Mouse (Mus musculus): ENCODE measurements around the gene Zfp524. TPM values are rescaled to one million over a fixed set of nuclear protein-coding genes. Genes with fewer than 3 reads are reported as not detected.

Zfp524 gene
- polyA plus RNA-seq, 1 experiment from 2014 or later = 10.0 TPM

GRCm38 (mm10) chr7:5020000-5020681 is 5.9 kb downstream of the Zfp524 start, which contains the start of the genes Zfp865 and Ccdc106:
TSS of gene Zfp865 (plus strand) at chr7:5020376.
TSS of gene Ccdc106 (plus strand) at chr7:5020553.
- H3K36me3 ChIP-seq = peaks cover 48% of the 10 kb centered on the region
- WGBS = under 1% methylated on average over 49 of the region's 49 CpGs
- H3K27ac ChIP-seq = peak within 1 kb of the TSS; percentile 98
- H3K4me3 ChIP-seq = peak within 1 kb of the TSS; percentile 94
- H3K27me3 ChIP-seq (ENCODE audit: insufficient read depth, poor library complexity, severe bottlenecking) = no peaks in the 10 kb centered on the region
- H3K4me1 ChIP-seq = peaks cover 10% of the 10 kb centered on the region
- H3K9me3 ChIP-seq = no peaks in the 10 kb centered on the region
- DNase-seq (ENCODE audit: low spot score) = peak; percentile 100

GRCm38 (mm10) chr7:5020685-5021084 is 6.5 kb downstream of the Zfp524 start:
- H3K27ac ChIP-seq = peak overlapping the region; percentile 98
- DNase-seq (ENCODE audit: low spot score) = no peak
- peaks cover 10% of the 10 kb centered on the region for H3K4me1 ChIP-seq
- no peaks in the 10 kb centered on the region for H3K9me3 ChIP-seq
- H3K27me3 ChIP-seq (ENCODE audit: insufficient read depth, poor library complexity, severe bottlenecking) = no peaks in the 10 kb centered on the region
- H3K36me3 ChIP-seq = peaks cover 54% of the 10 kb centered on the region
- peak overlapping the region; percentile 94 for H3K4me3 ChIP-seq
- under 1% methylated on average over 15 of the region's 15 CpGs for WGBS

DNA sequence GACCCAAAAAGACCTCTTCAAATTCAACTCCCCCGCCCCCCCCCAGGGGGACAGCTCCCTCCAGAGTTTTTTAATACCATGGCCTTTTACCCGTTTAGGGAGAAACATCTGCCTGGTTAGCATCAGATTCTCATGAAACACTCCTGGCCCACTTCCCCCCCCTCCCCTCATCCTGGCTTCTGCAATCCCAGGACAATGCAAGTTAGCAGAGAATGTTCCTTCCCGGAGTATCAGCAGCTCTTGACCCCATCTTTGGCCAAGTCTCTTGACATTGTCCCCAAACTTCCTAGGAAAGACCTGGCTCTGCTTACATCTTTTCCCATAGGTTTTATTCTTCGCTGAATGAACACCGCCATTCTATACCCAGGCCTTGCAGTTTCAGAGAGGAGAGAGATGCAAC is 7.0 kb downstream of the Zfp524 start:
- H3K4me1 ChIP-seq = peaks cover 6% of the 10 kb centered on the region
- H3K27ac ChIP-seq = peak overlapping the region; percentile 98
- H3K27me3 ChIP-seq (ENCODE audit: insufficient read depth, poor library complexity, severe bottlenecking) = no peaks in the 10 kb centered on the region
- 53% methylated on average over 5 of the region's 5 CpGs for WGBS
- H3K4me3 ChIP-seq = peak overlapping the region; percentile 94
- DNase-seq (ENCODE audit: low spot score) = no peak
- H3K36me3 ChIP-seq = peaks cover 59% of the 10 kb centered on the region
- no peaks in the 10 kb centered on the region for H3K9me3 ChIP-seq

- no peaks in the 10 kb centered on the region for H3K27me3 ChIP-seq (ENCODE audit: insufficient read depth, poor library complexity, severe bottlenecking)
- H3K4me1 ChIP-seq = no peaks in the 10 kb centered on the region
- peaks cover 95% of the 10 kb centered on the region for H3K36me3 ChIP-seq
- H3K27ac ChIP-seq = no peak overlapping the region
- H3K9me3 ChIP-seq = peaks cover 33% of the 10 kb centered on the region
- no peak for DNase-seq (ENCODE audit: low spot score)
- WGBS = 89% methylated on average over 22 of the region's 22 CpGs
- H3K4me3 ChIP-seq = no peak overlapping the region
Observed at GRCm38 (mm10) chr7:5029543-5029942, 15.3 kb downstream of the Zfp524 start.

DNA sequence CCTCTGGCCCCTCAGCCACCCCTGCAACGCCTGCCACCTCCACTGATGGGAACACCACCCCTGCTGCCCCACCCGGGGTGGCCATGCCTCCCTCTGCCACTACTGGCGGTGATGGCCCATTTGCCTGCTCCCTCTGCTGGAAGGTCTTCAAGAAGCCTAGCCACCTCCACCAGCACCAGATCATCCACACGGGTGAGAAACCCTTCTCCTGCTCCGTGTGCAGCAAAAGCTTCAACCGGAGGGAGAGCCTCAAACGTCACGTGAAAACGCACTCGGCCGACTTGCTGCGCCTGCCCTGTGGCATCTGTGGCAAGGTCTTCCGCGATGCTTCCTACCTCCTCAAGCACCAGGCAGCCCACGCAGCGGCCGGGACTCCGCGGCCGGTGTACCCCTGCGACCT is 15.7 kb downstream of the Zfp524 start:
- no peaks in the 10 kb centered on the region for H3K27me3 ChIP-seq (ENCODE audit: insufficient read depth, poor library complexity, severe bottlenecking)
- H3K4me3 ChIP-seq = no peak overlapping the region
- H3K4me1 ChIP-seq = no peaks in the 10 kb centered on the region
- 86% methylated on average over 21 of the region's 21 CpGs for WGBS
- no peak overlapping the region for H3K27ac ChIP-seq
- H3K36me3 ChIP-seq = peaks cover 95% of the 10 kb centered on the region
- peaks cover 33% of the 10 kb centered on the region for H3K9me3 ChIP-seq
- no peak for DNase-seq (ENCODE audit: low spot score)

DNA sequence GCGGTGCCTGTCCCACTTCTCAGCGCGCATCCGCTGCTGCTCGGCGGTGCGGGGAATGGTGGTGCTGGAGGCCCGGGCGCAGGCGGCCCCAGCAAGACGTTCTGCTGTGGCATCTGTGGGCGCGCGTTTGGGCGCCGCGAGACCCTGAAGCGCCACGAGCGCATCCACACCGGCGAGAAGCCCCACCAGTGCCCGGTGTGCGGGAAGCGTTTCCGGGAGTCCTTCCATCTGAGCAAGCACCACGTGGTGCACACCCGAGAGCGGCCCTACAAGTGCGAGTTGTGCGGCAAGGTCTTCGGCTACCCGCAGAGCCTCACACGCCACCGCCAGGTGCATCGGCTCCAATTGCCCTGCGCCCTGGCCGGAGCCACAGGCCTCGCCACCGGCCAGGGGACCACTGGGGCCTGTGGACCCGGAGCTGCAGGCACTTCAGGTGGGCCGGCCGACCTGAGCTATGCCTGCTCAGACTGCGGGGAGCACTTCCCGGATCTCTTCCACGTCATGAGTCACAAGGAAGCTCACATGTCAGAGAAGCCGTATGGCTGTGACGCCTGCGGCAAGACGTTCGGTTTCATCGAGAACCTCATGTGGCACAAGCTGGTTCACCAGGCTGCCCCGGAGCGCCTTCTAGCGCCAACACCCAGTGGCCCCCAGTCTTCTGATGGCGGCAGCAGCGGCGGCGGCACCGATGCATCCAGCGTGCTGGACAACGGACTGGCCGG is 16.5 kb downstream of the Zfp524 start:
- Histone ChIP-seq H3K4me3 (0 out of 2 replicates have a peak overlapping the region, but pooled peaks have one; percentile 22), H3K27ac (no peak overlapping the region), H3K4me1 (no peaks in the 10 kb centered on the region), H3K36me3 (peaks cover 96% of the 10 kb centered on the region), H3K9me3 (peaks cover 33% of the 10 kb centered on the region), H3K27me3 (ENCODE audit: insufficient read depth, poor library complexity, severe bottlenecking) (no peaks in the 10 kb centered on the region)
- DNase-seq (ENCODE audit: low spot score) = no peak
- WGBS = 77% methylated on average over 63 of the region's 63 CpGs

DNA sequence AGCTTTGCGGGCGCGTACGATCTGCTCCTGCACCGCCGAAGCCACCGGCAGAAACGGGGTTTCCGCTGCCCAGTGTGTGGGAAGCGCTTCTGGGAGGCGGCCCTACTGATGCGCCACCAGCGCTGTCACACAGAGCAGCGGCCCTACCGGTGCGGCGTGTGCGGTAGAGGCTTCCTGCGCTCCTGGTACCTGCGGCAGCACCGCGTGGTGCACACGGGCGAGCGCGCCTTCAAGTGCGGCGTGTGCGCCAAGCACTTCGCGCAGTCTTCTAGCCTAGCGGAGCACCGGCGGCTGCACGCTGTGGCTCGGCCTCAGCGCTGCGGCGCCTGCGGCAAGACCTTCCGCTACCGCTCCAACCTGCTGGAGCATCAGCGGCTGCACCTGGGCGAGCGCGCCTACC is 17.3 kb downstream of the Zfp524 start:
- 0 out of 2 replicates have a peak overlapping the region, but pooled peaks have one; percentile 9 for H3K4me3 ChIP-seq
- H3K9me3 ChIP-seq = peaks cover 33% of the 10 kb centered on the region
- no peaks in the 10 kb centered on the region for H3K4me1 ChIP-seq
- no peaks in the 10 kb centered on the region for H3K27me3 ChIP-seq (ENCODE audit: insufficient read depth, poor library complexity, severe bottlenecking)
- 74% methylated on average over 46 of the region's 46 CpGs for WGBS
- DNase-seq (ENCODE audit: low spot score) = no peak
- no peak overlapping the region for H3K27ac ChIP-seq
- peaks cover 96% of the 10 kb centered on the region for H3K36me3 ChIP-seq

- Histone ChIP-seq H3K4me1 (peaks cover 8% of the 10 kb centered on the region; the same call in 1 of the 2 replicates), H3K9me3 (peaks cover 33% of the 10 kb centered on the region), H3K27me3 (ENCODE audit: insufficient read depth, poor library complexity, severe bottlenecking) (no peaks in the 10 kb centered on the region), H3K36me3 (peaks cover 79% of the 10 kb centered on the region), H3K4me3 (no peak within 1 kb of the TSS), H3K27ac (no peak within 1 kb of the TSS)
- no peak for DNase-seq (ENCODE audit: low spot score)
- WGBS = 88% methylated on average over 3 of the region's 3 CpGs
Observed at GRCm38 (mm10) chr7:5033818-5034217, 19.6 kb downstream of the Zfp524 start, which contains the start of gene 4632433K11Rik. TSS of gene 4632433K11Rik (plus strand) at chr7:5034118.

- Histone ChIP-seq H3K4me1 (peaks cover 13% of the 10 kb centered on the region; the same call in 1 of the 2 replicates), H3K36me3 (peaks cover 64% of the 10 kb centered on the region), H3K9me3 (peaks cover 18% of the 10 kb centered on the region), H3K27me3 (ENCODE audit: insufficient read depth, poor library complexity, severe bottlenecking) (no peaks in the 10 kb centered on the region), H3K27ac (no peak overlapping the region), H3K4me3 (no peak overlapping the region)
- WGBS = 93% methylated on average over 17 of the region's 17 CpGs
- DNase-seq (ENCODE audit: low spot score) = no peak
Observed at GRCm38 (mm10) chr7:5035628-5036027, 21.4 kb downstream of the Zfp524 start.

DNA sequence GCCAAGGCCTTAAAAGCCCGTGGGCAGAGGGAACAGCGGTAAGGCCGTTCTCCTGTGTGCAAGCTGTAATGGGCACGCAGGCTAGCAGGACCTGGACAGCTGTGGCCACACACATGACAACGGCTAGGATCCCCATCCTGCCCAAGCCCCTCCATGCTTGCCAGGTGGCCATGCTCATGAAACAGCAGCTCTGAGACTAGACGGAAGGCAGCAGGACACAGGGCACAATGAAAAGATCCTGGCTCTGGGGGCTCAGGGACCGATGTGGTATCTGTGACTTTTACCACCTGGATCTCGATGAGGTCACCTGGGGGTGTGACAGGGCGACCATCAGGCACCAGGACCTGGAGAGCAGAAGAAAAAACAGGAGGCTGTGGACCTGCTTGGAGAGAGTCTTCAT is 21.9 kb downstream of the Zfp524 start:
- WGBS = 86% methylated on average over 9 of the region's 9 CpGs
- Histone ChIP-seq H3K4me3 (no peak overlapping the region), H3K27ac (no peak overlapping the region), H3K36me3 (peaks cover 59% of the 10 kb centered on the region), H3K4me1 (peaks cover 13% of the 10 kb centered on the region; the same call in 1 of the 2 replicates), H3K9me3 (peaks cover 13% of the 10 kb centered on the region), H3K27me3 (ENCODE audit: insufficient read depth, poor library complexity, severe bottlenecking) (no peaks in the 10 kb centered on the region)
- DNase-seq (ENCODE audit: low spot score) = no peak

DNA sequence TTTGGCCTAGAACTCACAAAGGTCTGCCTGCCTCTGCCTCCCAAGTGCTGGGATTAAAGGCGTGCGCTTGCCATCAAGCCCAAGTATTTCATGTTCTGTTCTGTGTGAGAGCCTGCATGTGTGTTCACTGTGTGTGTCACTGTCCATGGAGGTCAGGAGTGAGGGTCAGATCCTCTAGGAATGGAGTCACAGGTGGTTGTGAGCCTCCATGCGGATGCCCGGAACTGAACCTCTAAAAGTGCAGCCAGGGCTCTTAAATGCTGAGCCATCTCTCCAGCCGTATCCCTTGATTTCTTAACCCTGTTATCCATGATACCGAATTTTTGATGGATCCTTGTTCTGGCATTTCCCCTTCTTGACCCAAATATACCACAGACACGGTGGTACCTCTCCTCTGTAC is 22.8 kb downstream of the Zfp524 start:
- Histone ChIP-seq H3K27ac (no peak overlapping the region), H3K4me1 (peaks cover 13% of the 10 kb centered on the region; the same call in 1 of the 2 replicates), H3K9me3 (peaks cover 4% of the 10 kb centered on the region), H3K4me3 (0 out of 2 replicates have a peak overlapping the region, but pooled peaks have one; percentile 87), H3K36me3 (peaks cover 54% of the 10 kb centered on the region), H3K27me3 (ENCODE audit: insufficient read depth, poor library complexity, severe bottlenecking) (no peaks in the 10 kb centered on the region)
- DNase-seq (ENCODE audit: low spot score) = no peak
- WGBS = 86% methylated on average over 7 of the region's 7 CpGs

- Histone ChIP-seq H3K27ac (peak overlapping the region; percentile 99; the same call in 1 of the 2 replicates), H3K4me1 (peaks cover 13% of the 10 kb centered on the region; the same call in 1 of the 2 replicates), H3K36me3 (peaks cover 50% of the 10 kb centered on the region), H3K9me3 (0 out of 2 replicates have a peak, but pooled peaks cover under 1% of the 10 kb centered on the region), H3K4me3 (peak overlapping the region; percentile 87), H3K27me3 (ENCODE audit: insufficient read depth, poor library complexity, severe bottlenecking) (no peaks in the 10 kb centered on the region)
- WGBS = 81% methylated on average over 8 of the region's 8 CpGs
- no peak for DNase-seq (ENCODE audit: low spot score)
Observed at GRCm38 (mm10) chr7:5037467-5037866, 23.3 kb downstream of the Zfp524 start.

All from heart, embryonic 10.5 days (tissue).